Mouse (Mus musculus) liver, embryonic 13.5 days (tissue): ENCODE measurements at regions not wholly inside any gene's neighbourhood (a gene's known extent, or its start where the extent isn't known, plus 50 kb on each side); places are given as distances from the start of the nearest gene placed in this dataset.

Experiments
- ATAC-seq: fragments of 200-750 bp; cut with Nextera tagmentation; 2 replicates; pipeline ENCODE4 v1.8.0; 2017; ENCODE audit warnings: low read depth, mild to moderate bottlenecking, moderate number of reproducible peaks, moderate library complexity
- DNase-seq: peaks from one replicate; pipeline ENCODE4 v3.0.0; 2022
- H3K27ac ChIP-seq: fragments of 300-500 bp; sonication (generic); 2 replicates; pipeline ENCODE4 v1.5.1; 2015; ENCODE audit warnings: moderate library complexity, mild to moderate bottlenecking, inconsistent platforms
- H3K27me3 ChIP-seq: fragments of 300-500 bp; sonication (generic); 2 replicates; pipeline ENCODE4 v1.6.1; 2015; ENCODE audit warnings: mild to moderate bottlenecking, inconsistent platforms
- H3K36me3 ChIP-seq: fragments of 300-500 bp; sonication (generic); 2 replicates; pipeline ENCODE4 v1.6.1; 2015; ENCODE audit warnings: mild to moderate bottlenecking, inconsistent platforms
- H3K4me1 ChIP-seq: fragments of 300-500 bp; sonication (generic); replicated peaks from 2 replicates; pipeline ENCODE4 v1.6.1; 2015; ENCODE audit warnings: inconsistent platforms
- H3K4me2 ChIP-seq: fragments of 300-500 bp; sonication (generic); 2 replicates; pipeline ENCODE4 v1.6.1; 2015; ENCODE audit warnings: inconsistent platforms, mild to moderate bottlenecking, moderate library complexity
- H3K4me3 ChIP-seq: fragments of 300-500 bp; sonication (generic); replicated peaks from 2 replicates; pipeline ENCODE4 v1.5.1; 2015; ENCODE audit warnings: mild to moderate bottlenecking, inconsistent platforms
- H3K9ac ChIP-seq: fragments of 300-500 bp; sonication (generic); 2 replicates; pipeline ENCODE4 v1.6.1; 2015; ENCODE audit warnings: mild to moderate bottlenecking, inconsistent platforms
- H3K9me3 ChIP-seq: fragments of 300-500 bp; sonication (generic); replicated peaks from 2 replicates; pipeline ENCODE4 v1.6.1; 2016; ENCODE audit warnings: inconsistent platforms
- WGBS: fragments of 180-500 bp; shearing (Covaris S2); methylation state at CpG from one replicate; pipeline ENCODE4 v1.1.7; 2015; ENCODE audit not compliant: insufficient replicate concordance; 5-methylcytosine and 5-hydroxymethylcytosine counted together

GRCm38 (mm10) chr9:93889256-93889655 lies 648.6 kb downstream of the 1190002N15Rik start:
- ATAC-seq = no peak
- no peaks in the 10 kb centered on the region for H3K27me3 ChIP-seq
- H3K27ac ChIP-seq = no peak overlapping the region
- no peaks in the 10 kb centered on the region for H3K4me1 ChIP-seq
- H3K36me3 ChIP-seq = no peaks in the 10 kb centered on the region
- 56% methylated on average over 1 of the region's 1 CpGs for WGBS
- no peaks in the 10 kb centered on the region for H3K9me3 ChIP-seq
- H3K9ac ChIP-seq = no peak overlapping the region
- no peak overlapping the region for H3K4me2 ChIP-seq
- DNase-seq = no peak
- H3K4me3 ChIP-seq = no peak overlapping the region

DNA sequence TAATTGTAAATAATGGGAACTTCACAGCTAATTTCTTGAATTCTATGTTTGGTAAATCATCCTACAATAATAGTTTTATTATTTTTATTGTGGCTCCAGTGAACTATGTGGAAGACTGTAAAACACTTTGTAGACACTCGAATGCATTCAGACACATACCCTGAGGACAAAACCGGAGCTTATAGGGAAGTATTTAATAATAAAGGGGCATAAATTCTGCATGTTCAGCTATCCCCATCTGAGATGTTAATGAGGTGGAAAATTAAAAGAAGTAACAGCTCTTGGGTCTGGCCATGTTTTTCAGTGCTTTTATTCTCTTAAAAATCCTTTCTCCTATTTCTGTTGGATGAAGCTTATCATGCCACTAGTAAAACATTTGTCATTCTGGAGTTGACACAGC lies 657.8 kb downstream of the 1190002N15Rik start:
- DNase-seq (no peak), ATAC-seq (no peak)
- H3K4me1 ChIP-seq = no peaks in the 10 kb centered on the region
- no peak overlapping the region for H3K27ac ChIP-seq
- no peaks in the 10 kb centered on the region for H3K9me3 ChIP-seq
- 59% methylated on average over 2 of the region's 2 CpGs for WGBS
- no peak overlapping the region for H3K4me2 ChIP-seq
- H3K27me3 ChIP-seq = no peaks in the 10 kb centered on the region
- no peaks in the 10 kb centered on the region for H3K36me3 ChIP-seq
- H3K9ac ChIP-seq = no peak overlapping the region
- no peak overlapping the region for H3K4me3 ChIP-seq

DNA sequence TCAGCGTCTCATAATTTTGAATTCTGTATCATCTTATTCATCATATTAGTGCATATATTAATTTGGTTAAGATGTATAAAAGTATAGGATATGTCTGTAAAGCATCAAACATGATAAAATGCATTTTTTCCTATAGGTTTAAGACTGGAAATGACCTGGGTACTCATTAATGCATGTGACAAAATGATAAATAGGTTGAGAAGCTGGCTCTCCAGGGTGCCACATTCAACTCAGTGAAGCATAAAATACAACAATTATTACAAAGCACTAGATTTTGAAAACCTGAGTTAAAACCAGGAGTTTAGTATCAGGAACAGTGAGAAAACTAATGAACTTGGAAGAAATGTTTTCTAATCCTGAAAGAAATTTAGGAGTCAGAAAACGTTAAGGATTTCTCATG lies 658.3 kb downstream of the 1190002N15Rik start:
- Histone ChIP-seq H3K27me3 (no peaks in the 10 kb centered on the region), H3K9me3 (no peaks in the 10 kb centered on the region), H3K4me2 (no peak overlapping the region), H3K9ac (no peak overlapping the region), H3K4me3 (no peak overlapping the region), H3K27ac (no peak overlapping the region), H3K4me1 (no peaks in the 10 kb centered on the region), H3K36me3 (no peaks in the 10 kb centered on the region)
- WGBS = 61% methylated on average over 2 of the region's 2 CpGs
- DNase-seq (no peak), ATAC-seq (no peak)

- WGBS = 64% methylated on average over 7 of the region's 7 CpGs
- Histone ChIP-seq H3K36me3 (no peaks in the 10 kb centered on the region), H3K9me3 (no peaks in the 10 kb centered on the region), H3K9ac (no peak overlapping the region), H3K4me2 (no peak overlapping the region), H3K27me3 (no peaks in the 10 kb centered on the region), H3K4me3 (no peak overlapping the region), H3K4me1 (no peaks in the 10 kb centered on the region), H3K27ac (no peak overlapping the region)
- ATAC-seq (no peak), DNase-seq (no peak)
Observed at GRCm38 (mm10) chr9:93870778-93871177, 667.1 kb downstream of the 1190002N15Rik start.

DNA sequence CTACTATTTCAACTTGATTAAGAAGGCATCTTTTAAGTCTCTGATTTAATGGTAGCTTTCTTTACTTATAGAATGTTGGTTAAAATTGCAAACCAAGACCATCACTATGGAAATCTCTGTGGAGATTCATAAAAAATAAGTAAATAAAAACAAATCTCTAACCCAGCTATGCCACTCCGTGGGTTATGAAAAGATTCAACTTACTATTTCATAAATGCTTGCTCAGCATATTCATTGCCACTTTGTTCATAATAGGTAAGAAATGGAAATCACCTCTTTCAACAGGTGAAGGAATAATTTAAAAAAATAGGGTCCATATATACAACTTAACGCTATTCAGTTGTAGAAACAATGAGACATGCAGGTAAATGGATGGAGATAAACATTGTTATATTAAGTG lies 679.9 kb downstream of the 1190002N15Rik start:
- 40% methylated on average over 2 of the region's 2 CpGs for WGBS
- H3K9ac ChIP-seq = no peak overlapping the region

GRCm38 (mm10) chr9:93846411-93846810 lies 691.5 kb downstream of the 1190002N15Rik start:
- Histone ChIP-seq H3K4me1 (no peaks in the 10 kb centered on the region), H3K9ac (no peak overlapping the region), H3K4me3 (no peak overlapping the region), H3K4me2 (no peak overlapping the region), H3K36me3 (no peaks in the 10 kb centered on the region), H3K27me3 (no peaks in the 10 kb centered on the region), H3K27ac (no peak overlapping the region), H3K9me3 (no peaks in the 10 kb centered on the region)
- ATAC-seq = no peak
- no peak for DNase-seq

More for the DNA sequence above, 679.9 kb downstream of the 1190002N15Rik start:
- Histone ChIP-seq H3K36me3 (no peaks in the 10 kb centered on the region), H3K4me3 (no peak overlapping the region), H3K27ac (no peak overlapping the region), H3K9me3 (no peaks in the 10 kb centered on the region), H3K4me2 (no peak overlapping the region), H3K4me1 (no peaks in the 10 kb centered on the region), H3K27me3 (no peaks in the 10 kb centered on the region)
- ATAC-seq (no peak), DNase-seq (no peak)

DNA sequence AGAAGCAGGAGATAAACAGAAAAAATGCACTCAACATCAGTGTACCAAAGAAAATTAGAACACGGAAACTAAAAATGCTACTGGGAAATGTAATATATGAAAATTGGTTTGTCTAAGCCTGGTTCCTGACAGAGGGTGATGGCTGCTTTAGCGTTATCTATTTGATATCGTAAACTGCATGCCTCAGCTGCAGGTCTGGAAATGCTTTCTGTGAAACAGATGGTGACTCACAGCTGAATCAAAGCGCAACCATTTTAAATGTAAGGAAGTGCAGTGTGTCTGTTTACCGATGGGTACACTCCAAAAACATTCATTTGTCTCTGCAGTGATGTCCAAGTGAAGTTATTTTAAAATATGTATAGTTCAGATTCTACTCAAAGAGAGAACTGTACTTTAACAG lies 694.0 kb downstream of the 1190002N15Rik start:
- no peak overlapping the region for H3K4me2 ChIP-seq
- H3K9ac ChIP-seq = no peak overlapping the region
- WGBS = 67% methylated on average over 5 of the region's 5 CpGs
- H3K4me3 ChIP-seq = no peak overlapping the region
- no peaks in the 10 kb centered on the region for H3K9me3 ChIP-seq
- no peak overlapping the region for H3K27ac ChIP-seq
- no peaks in the 10 kb centered on the region for H3K27me3 ChIP-seq
- DNase-seq = no peak
- H3K4me1 ChIP-seq = no peaks in the 10 kb centered on the region
- H3K36me3 ChIP-seq = no peaks in the 10 kb centered on the region
- ATAC-seq = no peak
